Mouse (Mus musculus) brain, embryonic 18.5 days (tissue): Measurements from ENCODE around the gene Lrrfip2.

ENCODE experiments used
- DNase-seq: peaks from one replicate; pipeline ENCODE4 v3.0.0-alpha.2; 2012; ENCODE audit warnings: low read depth, low spot score

Lrrfip2 gene

GRCm38 (mm10) chr9:111117794-111118251, 431 bp downstream of the Lrrfip2 start:
- no peak for DNase-seq

- no peak for DNase-seq
Observed at GRCm38 (mm10) chr9:111118252-111118890, 979 bp downstream of the Lrrfip2 start.

GRCm38 (mm10) chr9:111118891-111119441, 1.6 kb downstream of the Lrrfip2 start:
- DNase-seq = no peak

- DNase-seq = no peak
Observed at GRCm38 (mm10) chr9:111122446-111122845, 5.1 kb downstream of the Lrrfip2 start.

GRCm38 (mm10) chr9:111123336-111123735, 5.9 kb downstream of the Lrrfip2 start:
- no peak for DNase-seq

- DNase-seq = no peak
Observed at GRCm38 (mm10) chr9:111124440-111124839, 7.0 kb downstream of the Lrrfip2 start.

GRCm38 (mm10) chr9:111126735-111127134, 9.3 kb downstream of the Lrrfip2 start:
- no peak for DNase-seq

- no peak for DNase-seq
Observed at GRCm38 (mm10) chr9:111127749-111128148, 10.4 kb downstream of the Lrrfip2 start.

GRCm38 (mm10) chr9:111130126-111130525, 12.7 kb downstream of the Lrrfip2 start:
- no peak for DNase-seq

- no peak for DNase-seq
Observed at GRCm38 (mm10) chr9:111138161-111138560, 20.8 kb downstream of the Lrrfip2 start.

- DNase-seq = no peak
Observed at GRCm38 (mm10) chr9:111142721-111143120, 25.3 kb downstream of the Lrrfip2 start.

GRCm38 (mm10) chr9:111143387-111143786, 26.0 kb downstream of the Lrrfip2 start:
- DNase-seq = no peak

GRCm38 (mm10) chr9:111144711-111145110, 27.3 kb downstream of the Lrrfip2 start:
- no peak for DNase-seq

- DNase-seq = no peak
Observed at GRCm38 (mm10) chr9:111145497-111146190, 28.3 kb downstream of the Lrrfip2 start.

- DNase-seq = no peak
Observed at GRCm38 (mm10) chr9:111146216-111146798, 28.9 kb downstream of the Lrrfip2 start.

- DNase-seq = no peak
Observed at GRCm38 (mm10) chr9:111148006-111148405, 30.6 kb downstream of the Lrrfip2 start.

GRCm38 (mm10) chr9:111148414-111148813, 31.0 kb downstream of the Lrrfip2 start:
- DNase-seq = no peak

- DNase-seq = no peak
Observed at GRCm38 (mm10) chr9:111149188-111149945, 32.0 kb downstream of the Lrrfip2 start.

GRCm38 (mm10) chr9:111152314-111152897, 35.0 kb downstream of the Lrrfip2 start:
- DNase-seq = no peak

- DNase-seq = no peak
Observed at GRCm38 (mm10) chr9:111153026-111153425, 35.6 kb downstream of the Lrrfip2 start.

GRCm38 (mm10) chr9:111155764-111156458, 38.5 kb downstream of the Lrrfip2 start:
- DNase-seq = no peak
